Comparison of ENCODE assay signal across 8 mouse cellular contexts in genomic region chr10:39458766-39459699, GRCm38 (mm10).
DNase-seq lines count a peak whose midpoint lies in the region; ATAC-seq and TF ChIP-seq lines count a peak whose summit lies in the region.

No protein-coding gene starts in this region.

- peak; percentile 71 for ATAC-seq in lung, embryonic 15.5 days (ENCODE audit: borderline replicate concordance, extremely low read depth, low FRiP score, low TSS enrichment)
- peak; percentile 12; the same call in 1 of the 2 replicates for ATAC-seq in forebrain, postnatal 0 days
- ATAC-seq in liver, embryonic 15.5 days (ENCODE audit: insufficient read depth): peak; percentile 56
- ATAC-seq in stomach, postnatal 0 days (ENCODE audit: low FRiP score, low TSS enrichment): peak; percentile 62; the same call in 1 of the 2 replicates

- no peak for DNase-seq in lung, postnatal 4 days
- peak; percentile 65 for DNase-seq in cerebellum, adult 11 months
- no peak for DNase-seq in forebrain, postnatal 0 days
- no peak for DNase-seq in stomach, postnatal 0 days (ENCODE audit: low spot score)
- DNase-seq in left cerebral cortex, postnatal 10 days (ENCODE audit: extremely low spot score in 1 of 2, low spot score in 2 of 2): no peak
- no peak for DNase-seq in urinary bladder, adult 18-20 months (ENCODE audit: low spot score in 2 of 2)

- H3K27ac ChIP-seq in lung, embryonic 15.5 days: peak overlapping the region; percentile 23; the same call in 1 of the 2 replicates
- peak overlapping the region; percentile 23; the same call in 1 of the 2 replicates for H3K27ac ChIP-seq in forebrain, postnatal 0 days (ENCODE audit: low read depth, low read length)
- 0 out of 2 replicates have a peak overlapping the region, but pooled peaks have one; percentile 11 for H3K27ac ChIP-seq in liver, embryonic 15.5 days (replicated peaks)
- H3K27ac ChIP-seq in stomach, postnatal 0 days (replicated peaks): 0 out of 2 replicates have a peak overlapping the region, but pooled peaks have one; percentile 20

- no peaks in the 10 kb centered on the region for H3K27me3 ChIP-seq in lung, embryonic 15.5 days
- no peaks in the 10 kb centered on the region for H3K27me3 ChIP-seq in forebrain, postnatal 0 days (ENCODE audit: insufficient read depth, low read length)
- H3K27me3 ChIP-seq in liver, embryonic 15.5 days: no peaks in the 10 kb centered on the region
- H3K27me3 ChIP-seq in stomach, postnatal 0 days (ENCODE audit: control insufficient read depth, insufficient read depth, low read length): no peaks in the 10 kb centered on the region

- TF ChIP-seq CTCF in forebrain, postnatal 0 days (IDR thresholded peaks at IDR 0.05; ENCODE audit: low read depth): no peak
- no peak for TF ChIP-seq CTCF in stomach, postnatal 0 days (IDR thresholded peaks at IDR 0.05; ENCODE audit: low read depth)

- intact Hi-C loops in left cerebral cortex, postnatal 10 days (cut with DNase I): no loop called here

- 47% methylated on average over 13 of the region's 13 CpGs for WGBS in lung, embryonic 15.5 days
- 52% methylated on average over 13 of the region's 13 CpGs for WGBS in forebrain, postnatal 0 days
- WGBS in liver, embryonic 15.5 days (ENCODE audit: insufficient replicate concordance): 39% methylated on average over 13 of the region's 13 CpGs
- WGBS in stomach, postnatal 0 days: 42% methylated on average over 13 of the region's 13 CpGs

- H3K4me3 ChIP-seq in lung, embryonic 15.5 days: no peak overlapping the region
- H3K4me3 ChIP-seq in forebrain, postnatal 0 days (ENCODE audit: low read depth, low read length): no peak overlapping the region
- no peak overlapping the region for H3K4me3 ChIP-seq in liver, embryonic 15.5 days (replicated peaks)
- H3K4me3 ChIP-seq in stomach, postnatal 0 days (ENCODE audit: low read depth, low read length): no peak overlapping the region

- H3K36me3 ChIP-seq in lung, embryonic 15.5 days: no peaks in the 10 kb centered on the region
- no peaks in the 10 kb centered on the region for H3K36me3 ChIP-seq in forebrain, postnatal 0 days (ENCODE audit: insufficient read depth)
- no peaks in the 10 kb centered on the region for H3K36me3 ChIP-seq in liver, embryonic 15.5 days (replicated peaks)
- H3K36me3 ChIP-seq in stomach, postnatal 0 days (ENCODE audit: control insufficient read depth, insufficient read depth, low read length): no peaks in the 10 kb centered on the region

- no peak overlapping the region for H3K4me2 ChIP-seq in lung, embryonic 15.5 days
- H3K4me2 ChIP-seq in forebrain, postnatal 0 days (ENCODE audit: low read depth): no peak overlapping the region
- H3K4me2 ChIP-seq in liver, embryonic 15.5 days: peak overlapping the region; percentile 42
- H3K4me2 ChIP-seq in stomach, postnatal 0 days (replicated peaks; ENCODE audit: low read depth): no peak overlapping the region; the same call in 1 of the 2 replicates

- peaks cover 38% of the 10 kb centered on the region for H3K4me1 ChIP-seq in lung, embryonic 15.5 days
- H3K4me1 ChIP-seq in forebrain, postnatal 0 days (ENCODE audit: insufficient read depth): peaks cover 20% of the 10 kb centered on the region
- peaks cover 49% of the 10 kb centered on the region for H3K4me1 ChIP-seq in liver, embryonic 15.5 days (replicated peaks)
- H3K4me1 ChIP-seq in stomach, postnatal 0 days (replicated peaks; ENCODE audit: control insufficient read depth, insufficient read depth): peaks cover 3% of the 10 kb centered on the region

- TF ChIP-seq EP300 in stomach, postnatal 0 days (optimal IDR thresholded peaks at IDR 0.05): no peak

- H3K9ac ChIP-seq in lung, embryonic 15.5 days: no peak overlapping the region
- no peak overlapping the region for H3K9ac ChIP-seq in forebrain, postnatal 0 days
- H3K9ac ChIP-seq in liver, embryonic 15.5 days: no peak overlapping the region
- no peak overlapping the region; the same call in 1 of the 2 replicates for H3K9ac ChIP-seq in stomach, postnatal 0 days (ENCODE audit: low read length)

- no peaks in the 10 kb centered on the region for H3K9me3 ChIP-seq in lung, embryonic 15.5 days
- H3K9me3 ChIP-seq in forebrain, postnatal 0 days (ENCODE audit: low read length): no peaks in the 10 kb centered on the region
- no peaks in the 10 kb centered on the region for H3K9me3 ChIP-seq in liver, embryonic 15.5 days (replicated peaks)
- H3K9me3 ChIP-seq in stomach, postnatal 0 days (ENCODE audit: control insufficient read depth, low read length): no peaks in the 10 kb centered on the region

Comparison
In these comparisons a context has a peak if more than half of its experiments do, and no peak if none do; other contexts are left out.
1. ATAC-seq: peak in every context shown above with its lines; median percentile 71 in lung, embryonic 15.5 days; 62 in stomach, postnatal 0 days; 56 in liver, embryonic 15.5 days; 12 in forebrain, postnatal 0 days.